Mouse (Mus musculus): ENCODE measurements around the gene AW011738. TPM values are rescaled to one million over a fixed set of nuclear protein-coding genes. Genes with fewer than 3 reads are reported as not detected.

AW011738 gene
- total and polyA plus RNA-seq, 3 experiments: 4.6 to 12.1 (median 9.7) TPM

DNA sequence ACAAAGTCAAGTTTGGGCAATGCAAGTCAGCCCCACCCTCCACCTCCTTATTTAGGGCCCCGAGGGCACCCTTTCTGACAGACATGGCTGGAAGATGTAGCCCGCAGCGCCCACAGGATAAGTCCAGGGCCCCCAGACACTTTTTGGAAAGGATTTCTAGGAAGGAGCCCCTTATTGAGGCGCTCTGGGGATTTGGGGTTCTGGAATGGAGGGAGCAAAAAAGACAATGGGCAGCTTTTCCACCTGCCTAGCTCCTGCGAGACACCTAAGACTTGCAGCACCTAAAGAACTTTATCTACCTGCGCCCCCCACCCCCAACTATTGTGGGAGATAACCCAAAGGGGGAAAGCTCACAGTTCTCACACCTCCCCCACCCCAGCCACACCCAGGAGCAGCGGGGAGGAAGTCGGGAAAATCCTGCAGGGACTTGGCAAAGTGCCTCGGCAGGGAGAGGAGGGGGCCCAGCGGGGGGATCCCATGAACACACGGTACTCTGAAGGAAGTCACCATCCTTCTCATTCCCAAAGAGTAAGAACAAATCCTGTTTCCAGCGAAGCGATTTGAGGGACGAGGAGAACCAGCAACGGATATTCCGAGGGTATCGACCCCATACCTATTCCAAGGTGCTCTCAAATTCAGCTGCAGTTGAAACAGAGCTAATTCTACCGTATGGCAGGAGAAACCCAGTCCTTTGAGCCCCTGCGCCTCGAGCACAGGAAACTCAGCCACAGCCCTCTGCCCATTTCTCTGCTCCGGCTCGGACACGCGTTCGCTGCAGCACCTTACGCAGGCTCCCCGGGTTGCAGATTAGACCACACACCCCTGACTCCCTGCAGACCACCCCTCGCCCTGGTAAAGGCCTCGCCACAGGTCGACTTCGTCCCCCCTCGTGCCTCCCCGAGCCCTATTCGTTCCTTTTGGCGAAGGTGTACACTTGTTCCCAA lies 6.9 kb upstream of the AW011738 start:
- Histone ChIP-seq H3K4me3 (peak overlapping the region; percentile 93), H3K9ac (ENCODE audit: low read depth, low read length) (peak overlapping the region; percentile 87), H3K4me1 (ENCODE audit: control insufficient read depth, insufficient read depth, low read length) (peaks cover 9% of the 10 kb centered on the region), H3K27me3 (ENCODE audit: control insufficient read depth, insufficient read depth, low read length) (no peaks in the 10 kb centered on the region), H3K27ac (peak overlapping the region; percentile 83), H3K36me3 (ENCODE audit: control insufficient read depth, insufficient read depth, low read length) (no peaks in the 10 kb centered on the region), H3K79me2 (replicated peaks; ENCODE audit: control insufficient read depth, insufficient read depth, low read length) (no peaks in the 10 kb centered on the region)
- DNase-seq: peak; percentile 64 to 69
- intact Hi-C loops (cut with DNase I): no loop called here
- 8% methylated on average over 35 of the region's 35 CpGs for WGBS
- no peak for TF ChIP-seq CTCF (IDR thresholded peaks at IDR 0.05)
- TF ChIP-seq EP300 (IDR thresholded peaks at IDR 0.05; ENCODE audit: insufficient read depth, low read depth, low read length): no peak
- TF ChIP-seq POLR2A (IDR thresholded peaks at IDR 0.05; ENCODE audit: insufficient read depth, low read depth, low read length): no peak

DNA sequence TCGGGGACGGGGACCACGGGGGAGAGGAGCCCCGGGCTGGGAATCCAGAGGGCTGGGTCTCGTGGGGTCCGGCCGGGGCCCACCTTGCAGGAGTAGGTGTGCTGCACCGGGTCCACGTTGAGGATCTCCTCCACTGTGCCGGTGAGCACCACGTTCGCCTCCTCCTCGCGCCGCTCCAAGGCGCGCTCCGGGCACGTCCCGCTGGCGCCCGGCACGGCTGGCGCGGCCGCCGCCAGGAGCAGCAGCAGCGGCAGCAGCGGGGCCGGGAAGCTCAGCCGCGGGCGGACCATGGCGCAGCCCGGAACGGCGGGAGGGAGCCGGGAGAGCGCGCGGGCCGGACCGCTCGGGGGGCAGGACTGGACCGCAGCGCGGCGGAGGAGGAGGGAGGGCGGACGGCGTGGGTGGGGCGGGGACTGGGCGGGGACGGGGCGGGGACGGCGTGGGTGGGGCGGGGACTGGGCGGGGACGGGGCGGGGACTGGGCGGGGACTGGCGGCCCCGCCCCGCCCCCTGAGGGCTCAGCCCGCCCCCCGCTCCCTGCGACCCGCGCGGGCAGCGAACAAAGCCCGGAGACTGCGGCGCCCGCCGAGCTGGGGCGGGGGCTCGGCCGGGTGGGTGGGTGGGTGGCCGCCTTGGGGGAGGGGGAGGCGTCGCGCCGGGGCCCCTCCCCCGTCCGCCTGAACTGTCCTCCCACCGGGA lies 5.8 kb upstream of the AW011738 start, which contains the start of gene Agrn:
Gene Agrn, minus strand, starts transcription at position 358 of the 698 bp plus-strand sequence.
- H3K4me1 ChIP-seq (ENCODE audit: control insufficient read depth, insufficient read depth, low read length): peaks cover 10% of the 10 kb centered on the region
- peak within 1 kb of the TSS; percentile 93 for H3K27ac ChIP-seq
- intact Hi-C loops (cut with DNase I): no loop called here
- H3K4me3 ChIP-seq: peak within 1 kb of the TSS; percentile 93
- no peaks in the 10 kb centered on the region for H3K36me3 ChIP-seq (ENCODE audit: control insufficient read depth, insufficient read depth, low read length)
- H3K9ac ChIP-seq (ENCODE audit: low read depth, low read length): peak within 1 kb of the TSS; percentile 87
- WGBS: under 1% methylated on average over 60 of the region's 88 CpGs
- DNase-seq: peak; percentile 85 to 87
- H3K79me2 ChIP-seq (replicated peaks; ENCODE audit: control insufficient read depth, insufficient read depth, low read length): no peaks in the 10 kb centered on the region
- no peak for TF ChIP-seq CTCF (IDR thresholded peaks at IDR 0.05)
- TF ChIP-seq POLR2A (IDR thresholded peaks at IDR 0.05; ENCODE audit: insufficient read depth, low read depth, low read length): peak; percentile 40; the same call in 1 of the 2 replicates
- no peaks in the 10 kb centered on the region for H3K27me3 ChIP-seq (ENCODE audit: control insufficient read depth, insufficient read depth, low read length)

DNA sequence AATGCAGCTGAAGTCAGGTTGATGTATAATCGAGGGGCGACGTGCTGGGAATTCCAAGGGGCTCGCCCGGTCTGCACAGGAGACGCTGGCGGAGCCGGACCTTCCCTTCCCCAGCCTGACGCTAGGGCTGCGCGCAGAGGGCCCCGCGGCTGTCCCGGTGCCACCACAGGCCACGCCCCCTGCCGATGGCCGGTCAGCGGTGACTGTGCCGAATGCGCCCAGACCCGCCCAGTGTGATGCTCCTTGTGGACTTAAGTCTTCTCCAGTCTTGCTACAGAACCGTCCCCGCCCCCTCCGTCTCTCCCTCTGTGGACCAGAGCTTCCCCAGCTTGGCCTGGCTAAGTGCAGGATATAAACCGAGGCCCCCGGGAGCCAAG lies 5.3 kb upstream of the AW011738 start:
- Histone ChIP-seq H3K27me3 (ENCODE audit: control insufficient read depth, insufficient read depth, low read length) (no peaks in the 10 kb centered on the region), H3K4me3 (peak overlapping the region; percentile 78), H3K27ac (peak overlapping the region; percentile 93), H3K9ac (ENCODE audit: low read depth, low read length) (peak overlapping the region; percentile 83), H3K79me2 (replicated peaks; ENCODE audit: control insufficient read depth, insufficient read depth, low read length) (no peaks in the 10 kb centered on the region), H3K4me1 (ENCODE audit: control insufficient read depth, insufficient read depth, low read length) (peaks cover 15% of the 10 kb centered on the region), H3K36me3 (ENCODE audit: control insufficient read depth, insufficient read depth, low read length) (no peaks in the 10 kb centered on the region)
- intact Hi-C loops (cut with DNase I): no loop called here
- DNase-seq: peak; percentile 89 to 92
- peak; percentile 51 for TF ChIP-seq CTCF (IDR thresholded peaks at IDR 0.05)
- no peak for TF ChIP-seq EP300 (IDR thresholded peaks at IDR 0.05; ENCODE audit: insufficient read depth, low read depth, low read length)
- TF ChIP-seq POLR2A (IDR thresholded peaks at IDR 0.05; ENCODE audit: insufficient read depth, low read depth, low read length): no peak
- under 1% methylated on average over 26 of the region's 26 CpGs for WGBS

- intact Hi-C loops (cut with DNase I): no loop called here
- WGBS: 42% methylated on average over 10 of the region's 10 CpGs
- Histone ChIP-seq H3K36me3 (ENCODE audit: control insufficient read depth, insufficient read depth, low read length) (no peaks in the 10 kb centered on the region), H3K4me3 (peak within 1 kb of the TSS; percentile 39), H3K9ac (ENCODE audit: low read depth, low read length) (peak within 1 kb of the TSS; percentile 52), H3K27ac (peak within 1 kb of the TSS; percentile 74), H3K27me3 (ENCODE audit: control insufficient read depth, insufficient read depth, low read length) (no peaks in the 10 kb centered on the region), H3K79me2 (replicated peaks; ENCODE audit: control insufficient read depth, insufficient read depth, low read length) (no peaks in the 10 kb centered on the region), H3K4me1 (ENCODE audit: control insufficient read depth, insufficient read depth, low read length) (peaks cover 18% of the 10 kb centered on the region)
- no peak for DNase-seq
- TF ChIP-seq CTCF (IDR thresholded peaks at IDR 0.05) (no peak), POLR2A (IDR thresholded peaks at IDR 0.05; ENCODE audit: insufficient read depth, low read depth, low read length) (peak; percentile 92), EP300 (IDR thresholded peaks at IDR 0.05; ENCODE audit: insufficient read depth, low read depth, low read length) (0 out of 2 replicates have a peak, but pooled peaks have one; percentile 40)
These were observed 2.3 kb upstream of the AW011738 start, which contains the start of gene Isg15 for GRCm38 (mm10) chr4:156200623-156201475. Gene Isg15, minus strand, starts transcription at chr4:156200818.

DNA sequence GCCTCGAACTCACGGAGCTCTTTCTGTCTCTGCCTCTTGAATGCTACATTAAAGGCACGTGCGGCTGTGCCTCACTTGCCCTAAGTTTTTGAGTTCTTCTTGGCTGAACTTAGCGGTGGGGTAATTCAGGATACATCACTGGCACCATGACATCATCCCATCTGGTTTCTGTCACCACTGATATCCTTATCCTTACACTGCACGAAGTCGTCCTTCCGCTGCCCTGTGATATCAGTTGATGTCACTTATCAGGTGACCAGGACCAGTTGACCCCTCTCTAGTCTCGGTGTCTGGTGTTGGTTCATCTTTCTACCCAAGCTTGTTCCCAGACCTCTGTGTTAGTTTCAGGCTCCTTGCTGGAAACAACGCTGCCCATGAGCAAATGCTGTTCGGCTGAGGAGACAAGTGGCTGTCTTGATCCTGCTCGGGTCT lies 626 bp upstream of the AW011738 start:
- Histone ChIP-seq H3K27me3 (ENCODE audit: control insufficient read depth, insufficient read depth, low read length) (no peaks in the 10 kb centered on the region), H3K4me3 (peak overlapping the region; percentile 80), H3K79me2 (replicated peaks; ENCODE audit: control insufficient read depth, insufficient read depth, low read length) (no peaks in the 10 kb centered on the region), H3K9ac (ENCODE audit: low read depth, low read length) (peak overlapping the region; percentile 54), H3K36me3 (ENCODE audit: control insufficient read depth, insufficient read depth, low read length) (peaks cover 2% of the 10 kb centered on the region; the same call in 1 of the 2 replicates), H3K4me1 (ENCODE audit: control insufficient read depth, insufficient read depth, low read length) (peaks cover 18% of the 10 kb centered on the region), H3K27ac (peak overlapping the region; percentile 91)
- WGBS: 14% methylated on average over 12 of the region's 12 CpGs
- DNase-seq: peak in 1 of 2 experiments; percentile 37
- intact Hi-C loops (cut with DNase I): loop anchor here (2.0 kb wide), 2 partner anchors 32 to 94 kb away; partner anchors contain the start of genes 9430015G10Rik and Plekhn1
- TF ChIP-seq POLR2A (IDR thresholded peaks at IDR 0.05; ENCODE audit: insufficient read depth, low read depth, low read length) (no peak), CTCF (IDR thresholded peaks at IDR 0.05) (no peak), EP300 (IDR thresholded peaks at IDR 0.05; ENCODE audit: insufficient read depth, low read depth, low read length) (no peak)
